Mouse (Mus musculus) spleen, adult 18-20 months (tissue): ENCODE measurements at regions not wholly inside any gene's neighbourhood (a gene's known extent, or its start where the extent isn't known, plus 50 kb on each side); places are given as distances from the start of the nearest gene placed in this dataset.

Experiments
- DNase-seq, 2 experiments: peaks; one replicate each; pipeline ENCODE4 v3.0.0; 2022; ENCODE audit warnings: mixed read lengths in 2 of 2

DNA sequence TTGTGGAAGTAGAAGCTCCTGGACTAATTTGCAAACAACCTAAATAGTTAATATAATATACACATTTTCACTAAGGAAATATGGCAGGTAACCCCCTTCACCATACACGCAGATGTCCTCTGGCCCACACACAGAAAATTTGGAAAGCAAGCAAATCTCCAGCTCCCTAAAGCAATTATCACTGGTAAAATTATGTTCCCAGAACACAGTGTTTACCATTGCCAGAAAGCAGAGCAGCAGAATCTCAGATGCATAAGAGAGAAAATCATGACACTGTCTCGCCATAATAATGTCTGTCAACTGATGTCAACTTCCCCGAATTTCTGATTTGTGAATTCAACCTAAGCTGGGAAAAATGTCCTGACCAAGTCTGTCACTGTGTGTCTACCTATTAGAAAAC, 999.1 kb downstream of the Gsdmc2 start:
- DNase-seq = no peak

DNA sequence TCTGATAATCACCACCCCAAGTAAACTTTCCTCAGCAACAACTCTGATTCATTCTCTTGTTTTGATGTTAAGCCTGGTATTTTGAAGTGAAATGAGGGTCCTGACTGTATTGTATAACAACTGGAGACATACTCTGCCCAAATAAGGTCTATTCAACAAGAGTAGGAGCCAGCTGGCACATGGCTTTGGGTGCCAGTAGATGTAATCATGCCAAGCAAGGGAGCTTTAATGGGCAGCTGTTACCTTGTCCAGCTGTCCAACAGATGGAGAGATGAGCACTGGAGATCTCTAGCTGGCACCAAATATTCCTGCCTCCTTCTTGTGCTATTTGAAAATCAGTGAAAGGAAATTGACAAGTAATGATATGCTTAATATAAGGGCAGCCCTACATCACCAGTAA, 1019.4 kb downstream of the Gsdmc2 start:
- no peak for DNase-seq

DNA sequence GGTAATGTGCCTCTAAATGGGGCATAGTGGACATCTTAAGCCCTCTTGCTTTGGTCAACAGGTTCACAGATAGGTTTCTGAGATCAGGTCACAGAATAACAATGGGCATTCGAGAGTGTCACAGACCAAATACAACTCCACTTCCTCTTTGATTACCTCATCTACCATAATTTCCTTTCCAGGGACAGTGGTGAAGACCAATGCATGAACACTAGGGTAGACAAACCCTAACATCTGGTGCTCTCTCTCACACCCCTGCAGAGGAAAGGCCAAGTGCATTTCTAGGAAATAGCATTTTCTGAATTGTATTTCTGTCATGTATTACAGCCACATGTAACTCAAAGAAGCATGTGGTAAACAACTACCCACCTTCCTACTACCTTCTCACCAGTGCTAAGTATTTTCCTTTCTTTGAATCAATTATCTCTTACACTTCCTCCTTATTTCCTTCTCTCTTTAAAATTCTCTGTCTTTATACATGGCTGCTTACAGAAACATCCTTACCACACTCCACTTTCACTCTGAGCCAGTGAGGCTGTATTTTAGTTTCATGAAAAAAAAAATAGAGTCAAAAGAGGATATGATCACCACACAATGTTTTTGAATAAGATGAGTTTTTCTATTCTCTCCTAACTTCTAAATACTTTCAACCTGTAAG, 1021.0 kb downstream of the Gsdmc2 start:
- no peak for DNase-seq

DNA sequence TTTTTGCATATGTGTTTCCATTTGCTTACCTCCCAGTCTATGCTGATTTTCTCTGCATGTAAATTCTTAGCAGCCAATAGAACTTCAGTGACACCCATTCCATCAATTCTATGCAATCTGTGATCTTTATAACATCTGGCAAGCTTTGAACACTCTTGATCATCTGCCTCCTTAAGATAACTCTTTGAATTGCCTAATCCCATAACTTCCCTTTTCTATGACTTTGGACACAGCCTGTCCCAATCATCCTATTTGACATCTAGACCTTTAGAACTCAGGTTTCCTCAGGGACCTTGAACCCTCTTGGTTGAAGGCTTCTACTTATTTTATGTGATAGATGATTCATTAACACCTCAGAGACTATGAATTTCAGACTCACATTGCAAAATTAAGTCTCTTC, 1022.7 kb downstream of the Gsdmc2 start:
- DNase-seq = no peak

DNA sequence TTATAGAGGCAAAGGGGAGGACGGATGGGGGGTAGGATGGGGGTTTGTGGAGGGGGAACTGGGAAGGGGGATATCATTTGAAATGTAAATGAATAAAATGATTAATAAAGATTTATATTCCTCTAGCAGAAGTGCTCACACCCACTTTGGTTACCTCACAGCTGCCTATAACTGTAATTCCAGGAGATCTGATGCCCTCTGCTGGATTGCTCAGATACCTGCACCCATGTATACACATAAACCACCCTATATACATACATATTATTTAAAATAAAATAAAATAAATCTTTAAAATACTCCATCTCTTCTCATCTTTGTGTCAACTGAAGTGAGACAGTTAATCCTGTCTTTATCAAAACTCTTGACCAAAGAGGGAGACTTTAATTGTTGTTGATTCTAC, 1031.9 kb downstream of the Gsdmc2 start:
- no peak for DNase-seq

DNA sequence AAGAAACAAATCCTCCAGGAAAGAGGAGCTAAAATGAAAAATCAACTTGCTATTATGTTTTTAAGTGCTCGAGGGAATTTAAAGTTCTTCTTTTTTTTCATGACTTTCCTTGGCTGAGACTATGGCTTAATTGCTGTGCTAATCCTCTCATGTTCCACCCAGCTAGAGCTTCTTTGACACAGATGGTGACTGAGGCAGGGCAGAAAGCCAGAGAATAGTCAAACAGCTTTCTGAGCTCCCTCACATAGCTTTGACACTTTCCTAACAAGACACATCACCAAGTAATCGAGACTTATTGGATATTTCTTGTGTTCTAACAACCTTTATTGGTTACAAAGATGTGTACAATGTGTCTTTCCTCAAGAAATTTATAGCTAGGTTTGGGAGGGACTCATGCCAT, 1033.0 kb downstream of the Gsdmc2 start:
- no peak for DNase-seq

DNA sequence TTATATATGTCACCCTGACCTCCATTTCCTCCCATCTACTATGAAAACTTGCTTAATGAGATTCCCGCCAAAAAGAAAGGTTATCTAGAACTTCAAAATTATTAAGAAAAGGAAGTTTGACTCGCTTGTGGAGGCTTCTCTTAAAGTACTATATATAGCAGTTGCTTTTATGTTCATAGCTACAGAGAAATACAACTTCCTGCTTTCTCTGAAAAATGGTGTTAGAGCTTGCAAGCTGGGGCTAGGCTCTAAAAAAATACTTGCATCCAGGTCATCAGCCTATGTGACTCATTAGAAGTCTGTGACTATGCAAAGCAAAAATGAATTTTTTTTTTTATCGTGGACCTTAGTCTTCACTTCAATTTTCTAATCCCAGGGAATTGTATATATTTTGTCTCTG, 1035.7 kb downstream of the Gsdmc2 start:
- DNase-seq = no peak

DNA sequence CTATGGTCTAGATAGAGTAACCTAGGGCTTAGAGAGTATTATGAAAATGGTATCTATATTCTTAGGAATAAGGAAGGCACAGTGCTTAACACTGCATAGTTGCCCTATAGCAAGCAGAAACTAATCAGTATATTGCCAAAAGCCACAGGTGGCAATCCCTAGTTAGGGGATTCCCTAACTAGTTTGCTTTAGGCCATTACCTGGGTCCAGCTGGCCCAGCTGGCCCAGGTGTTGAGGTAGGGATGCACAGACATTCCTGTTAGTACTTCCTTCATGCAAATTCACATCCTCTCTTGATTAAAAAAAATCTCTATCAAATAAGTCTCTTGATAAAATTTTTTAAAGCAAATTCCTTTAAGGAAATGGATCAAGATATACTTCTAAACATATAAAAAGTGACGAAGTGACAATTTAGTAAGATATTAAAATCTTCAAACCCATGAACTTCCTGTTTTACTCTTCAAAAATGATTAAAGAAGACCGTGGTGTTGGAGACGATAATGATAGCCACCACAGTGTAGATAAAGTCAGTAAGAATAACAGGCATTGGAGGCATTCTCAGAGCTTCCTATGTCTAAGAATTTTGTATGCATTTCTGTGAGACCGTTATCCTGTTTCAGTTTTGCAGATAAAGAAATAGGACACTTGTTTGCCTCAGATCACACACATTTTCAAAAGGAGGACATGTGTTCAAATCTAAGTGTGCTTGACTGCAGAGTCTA, 1036.7 kb downstream of the Gsdmc2 start:
- DNase-seq = no peak

DNA sequence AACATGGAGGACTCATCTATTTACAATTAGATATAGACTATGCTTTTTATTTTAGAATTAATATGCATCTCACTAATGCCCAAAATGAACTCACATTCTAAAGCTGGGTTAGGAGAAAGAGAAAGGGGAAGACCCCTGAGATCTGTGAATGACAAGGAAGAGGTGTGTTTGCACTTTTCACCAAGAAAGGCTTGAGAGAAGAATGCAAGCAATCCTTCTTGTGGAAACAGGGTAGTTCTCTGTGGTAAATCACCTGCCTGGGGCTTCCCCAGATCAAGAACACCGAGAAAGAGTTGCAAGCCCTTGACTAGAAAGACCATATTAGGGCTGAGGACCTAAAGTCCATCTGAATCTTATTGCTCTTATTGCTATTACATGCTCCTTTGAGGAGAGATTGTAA, 1037.6 kb downstream of the Gsdmc2 start:
- no peak for DNase-seq

DNA sequence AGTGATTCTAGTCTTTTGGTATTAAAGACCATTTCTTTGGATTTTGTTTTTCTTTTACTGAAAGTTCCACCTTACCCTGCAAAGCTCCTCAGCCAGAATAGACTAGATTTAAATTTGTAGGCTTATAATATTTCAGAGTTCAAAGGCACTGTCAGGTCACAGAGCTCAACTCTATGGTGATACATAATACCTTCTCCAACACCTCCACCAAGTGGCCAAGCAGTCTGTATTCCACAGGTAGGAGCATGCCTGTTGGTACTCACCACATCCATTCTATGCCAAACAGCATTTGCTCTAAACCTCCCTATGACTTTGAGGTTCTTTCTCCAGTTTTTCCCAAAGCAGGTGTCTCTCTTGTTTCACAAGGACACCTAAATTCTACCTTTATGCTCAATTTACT, 1042.2 kb downstream of the Gsdmc2 start:
- DNase-seq = no peak

DNA sequence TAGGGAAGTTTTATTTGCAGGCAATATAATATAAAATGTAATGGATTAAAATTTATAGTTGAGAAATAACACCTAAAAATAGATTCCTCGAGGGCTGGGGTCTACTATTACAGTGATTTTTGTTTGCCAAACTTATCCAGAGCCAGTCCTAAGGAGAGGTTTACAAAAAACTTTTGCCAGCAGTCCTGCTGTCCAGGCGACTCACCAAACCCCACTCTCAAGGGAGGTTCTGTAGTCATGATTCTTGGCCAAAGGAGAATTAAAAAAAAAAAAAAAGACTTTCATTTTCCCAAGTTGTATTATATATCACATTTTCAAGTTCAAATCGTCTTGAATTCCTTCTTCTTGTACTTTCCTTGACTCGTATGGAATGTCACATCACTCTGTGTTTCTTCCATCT, 1046.2 kb downstream of the Gsdmc2 start:
- DNase-seq = no peak

DNA sequence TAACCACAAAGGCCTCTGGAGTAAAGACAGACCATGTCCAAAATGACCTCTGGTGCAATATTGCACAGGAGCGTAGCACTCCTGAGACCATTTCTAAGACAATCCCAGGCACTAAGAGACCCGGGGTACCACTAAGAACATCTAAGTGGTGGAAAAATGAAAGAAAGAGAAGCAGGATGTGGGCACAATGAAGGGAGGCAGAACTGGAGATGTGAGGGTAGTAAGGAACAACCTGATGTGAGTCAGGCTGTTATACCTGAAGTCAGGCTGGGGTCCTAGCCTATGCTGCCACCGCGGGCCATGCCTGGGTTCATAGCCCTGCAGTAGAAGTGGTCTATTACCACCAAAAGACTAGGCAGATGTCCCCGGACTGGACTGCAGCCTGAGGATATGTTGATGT, 1051.4 kb downstream of the Gsdmc2 start:
- DNase-seq = no peak

DNA sequence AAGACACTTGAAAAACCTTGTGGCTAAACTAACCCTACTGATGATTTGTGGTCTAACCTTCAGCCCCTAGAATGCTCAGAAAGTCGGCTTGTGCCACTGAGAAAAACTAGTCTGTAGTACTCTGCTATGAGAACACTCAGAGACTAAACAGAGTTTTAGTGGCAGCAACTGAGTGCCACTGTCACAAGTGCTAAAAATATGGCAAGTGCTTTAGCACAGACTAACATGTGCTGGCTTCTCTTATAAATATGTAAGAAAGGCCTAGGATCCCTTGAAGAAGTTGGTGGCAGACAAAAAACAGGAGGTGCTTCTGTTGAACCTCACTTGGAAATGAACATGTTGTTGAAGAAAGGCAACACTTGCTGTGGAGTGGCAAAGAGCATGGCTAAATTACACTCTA, 1052.9 kb downstream of the Gsdmc2 start:
- DNase-seq = no peak

DNA sequence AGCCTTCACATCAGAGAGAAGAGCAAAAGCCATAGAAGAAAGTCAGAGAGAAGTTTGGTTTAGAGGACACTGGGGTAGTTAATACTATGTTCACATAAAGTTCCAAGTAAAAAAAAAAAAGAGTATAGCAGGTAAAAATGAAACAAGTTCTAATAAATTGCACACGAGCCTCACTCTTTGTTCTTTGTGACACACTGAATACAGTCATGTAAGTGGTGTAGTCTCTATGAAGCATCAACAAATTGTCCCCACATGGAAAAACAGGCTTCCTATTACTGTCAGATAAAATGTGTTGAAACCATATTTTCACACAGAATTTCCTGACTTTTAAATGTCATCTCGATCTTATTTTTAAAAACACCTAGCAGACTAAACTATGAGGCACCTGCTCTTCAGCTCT, 1057.2 kb downstream of the Gsdmc2 start:
- no peak for DNase-seq

DNA sequence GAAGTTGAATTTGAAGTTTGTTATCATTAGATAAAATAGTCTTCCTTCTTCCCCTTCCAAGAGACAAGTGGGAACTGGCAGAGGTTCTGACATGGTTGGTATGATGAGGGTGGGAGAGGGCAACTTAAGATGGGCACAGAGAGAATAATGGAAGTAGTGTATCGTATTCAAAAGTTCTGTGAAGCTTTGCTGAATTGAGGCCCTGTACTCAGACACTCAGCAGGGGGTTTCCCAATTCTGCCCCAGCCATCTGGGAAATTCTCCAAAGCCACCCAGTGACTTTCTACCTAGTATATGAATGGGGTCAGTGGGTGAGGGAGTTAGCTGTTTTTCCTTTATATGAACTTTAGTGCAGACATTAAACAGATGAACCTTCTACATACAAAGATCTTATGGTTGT, 1058.7 kb downstream of the Gsdmc2 start:
- DNase-seq = no peak

DNA sequence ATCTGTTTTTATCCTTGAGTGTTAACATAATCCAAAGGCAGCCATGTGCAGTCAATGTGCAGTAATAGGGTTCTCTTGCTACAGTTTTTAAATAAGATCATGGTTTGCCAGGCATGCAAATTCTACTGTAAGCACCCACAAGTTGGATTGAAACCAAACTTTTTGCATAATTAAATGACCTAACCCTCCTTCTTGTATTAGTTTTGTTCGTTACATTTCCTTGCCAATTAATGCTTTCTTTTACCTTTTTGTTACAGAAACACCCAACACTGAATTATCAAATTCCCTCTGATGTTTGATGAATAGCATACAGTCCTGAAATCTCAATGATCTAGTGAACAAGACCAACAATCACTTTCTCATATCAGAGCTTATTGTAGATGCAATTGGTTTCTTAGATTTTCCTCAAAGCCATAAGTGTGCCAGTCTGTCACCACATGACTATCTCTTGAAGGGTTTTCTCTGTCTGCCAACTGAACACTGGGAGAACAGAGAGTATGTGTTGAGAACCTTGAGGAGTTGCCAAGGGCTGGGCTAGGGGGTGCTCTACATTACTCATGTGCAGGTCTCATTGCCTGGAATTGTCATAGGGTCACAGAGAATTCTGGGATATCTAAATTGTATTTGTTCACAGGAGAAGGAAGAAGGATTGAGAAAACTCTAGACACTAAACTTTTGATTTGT, 1060.4 kb downstream of the Gsdmc2 start:
- DNase-seq = no peak

DNA sequence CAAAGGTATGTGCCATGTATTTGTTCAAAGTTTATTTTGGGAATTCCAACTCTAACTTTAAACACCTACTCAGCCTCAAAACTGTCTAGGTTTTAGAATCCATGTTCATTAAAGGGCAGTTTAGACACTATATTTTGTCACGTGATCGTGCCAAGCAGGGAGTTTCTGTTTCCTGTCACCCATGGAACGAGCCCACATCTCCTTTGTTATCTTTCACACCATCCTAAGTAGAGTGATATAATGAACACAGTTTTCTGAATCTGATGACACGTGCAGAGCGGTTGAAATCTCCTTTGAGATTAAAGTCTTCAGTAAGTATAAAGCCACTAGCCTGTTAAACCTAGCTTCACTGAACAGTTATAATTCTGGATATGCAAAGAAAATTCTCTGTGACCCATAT, 1066.1 kb downstream of the Gsdmc2 start:
- DNase-seq = no peak

DNA sequence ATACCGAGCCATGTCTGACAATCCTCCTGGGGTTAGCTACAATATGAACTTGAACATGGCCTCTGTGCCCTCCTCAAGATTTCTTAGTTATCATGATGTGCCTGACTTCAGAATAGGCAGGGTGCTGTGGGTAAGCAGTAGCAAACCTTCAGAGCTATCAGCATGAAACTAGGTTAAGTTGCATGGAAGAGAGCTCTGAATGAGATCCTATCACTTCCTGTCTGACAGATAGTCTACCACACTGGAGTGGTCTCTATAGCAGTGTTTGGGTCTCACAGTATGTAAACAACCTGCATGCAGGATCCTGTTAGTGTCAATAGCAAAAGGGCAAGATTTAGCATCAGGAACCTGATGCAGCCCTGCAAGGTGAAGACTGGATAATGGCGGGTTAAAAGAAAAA, 1092.3 kb downstream of the Gsdmc2 start:
- no peak for DNase-seq

DNA sequence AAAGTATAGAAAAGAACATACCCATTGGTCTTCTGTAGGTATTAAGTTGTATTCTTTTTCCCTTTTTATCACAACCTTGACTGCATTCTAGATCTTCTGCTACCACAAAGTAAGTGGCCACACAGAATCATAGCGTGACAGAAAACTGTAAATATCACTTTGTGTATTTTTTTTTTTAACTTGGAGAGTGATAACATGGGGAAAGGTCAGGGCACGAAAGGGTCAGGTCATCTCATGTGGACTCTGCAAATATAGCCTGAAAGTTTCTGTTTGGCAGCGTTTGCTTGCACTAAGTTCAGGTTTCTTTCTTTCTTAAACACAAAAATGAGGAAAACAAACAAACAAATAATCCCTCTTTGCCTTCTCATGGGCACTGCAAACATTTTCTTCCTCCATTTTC, 1101.1 kb downstream of the Gsdmc2 start:
- no peak for DNase-seq

DNA sequence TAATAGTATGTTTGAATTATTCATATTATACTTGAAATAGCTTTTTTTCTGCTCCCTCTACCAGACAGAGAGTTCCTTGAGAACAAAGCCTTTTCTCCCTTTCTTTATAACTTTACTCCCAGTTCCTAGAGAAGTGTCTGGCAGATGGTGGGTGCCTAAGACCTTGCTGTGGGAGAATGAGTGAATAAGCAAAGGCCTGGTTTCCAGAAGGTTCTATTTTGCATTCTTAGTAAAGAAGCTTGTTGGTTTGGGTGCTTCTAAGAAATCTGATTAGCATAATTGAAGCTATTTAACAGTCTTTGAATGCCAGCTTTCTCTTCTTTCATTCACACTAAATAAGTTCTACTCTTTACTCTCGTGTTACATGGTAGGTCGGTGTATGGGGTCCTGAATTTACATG, 1104.2 kb downstream of the Gsdmc2 start:
- no peak for DNase-seq

DNA sequence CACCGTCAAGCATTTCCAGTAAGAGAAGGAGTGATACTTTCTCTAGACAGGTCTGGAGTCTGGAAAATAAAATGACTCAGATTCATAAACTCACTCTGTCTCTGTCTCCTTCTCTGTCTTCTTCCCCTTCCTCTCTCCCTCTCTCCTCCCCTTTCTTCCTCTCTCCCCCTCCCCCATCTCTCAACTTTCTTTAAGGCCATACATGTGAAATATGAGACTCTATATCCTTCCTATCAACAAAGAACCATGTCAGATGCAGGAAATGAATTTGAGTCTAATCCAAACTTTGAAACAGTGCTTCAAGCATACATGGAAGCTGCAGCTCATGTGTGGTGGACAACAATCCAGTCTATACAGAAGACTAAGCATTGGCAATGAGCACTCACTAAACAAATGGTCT, 1109.6 kb downstream of the Gsdmc2 start:
- no peak for DNase-seq

DNA sequence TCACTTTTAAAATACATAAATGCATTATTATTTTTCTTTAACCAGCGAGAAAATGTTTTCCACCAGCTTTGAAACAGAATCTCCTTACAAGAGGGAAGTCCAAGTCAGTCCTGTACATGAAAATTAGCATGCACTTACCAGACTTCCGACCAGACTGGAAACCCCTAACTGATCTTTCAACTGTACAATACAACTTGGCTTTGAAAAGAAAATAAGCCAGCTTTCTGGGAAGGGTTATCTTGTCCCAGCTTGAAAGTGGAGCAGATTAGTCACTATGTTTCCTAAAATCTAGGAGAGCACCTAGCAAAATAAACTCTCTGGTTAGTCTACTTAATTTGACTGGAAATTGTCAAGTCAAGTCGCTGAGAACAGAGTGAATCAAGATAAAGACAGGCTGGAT, 1110.1 kb downstream of the Gsdmc2 start:
- no peak for DNase-seq

DNA sequence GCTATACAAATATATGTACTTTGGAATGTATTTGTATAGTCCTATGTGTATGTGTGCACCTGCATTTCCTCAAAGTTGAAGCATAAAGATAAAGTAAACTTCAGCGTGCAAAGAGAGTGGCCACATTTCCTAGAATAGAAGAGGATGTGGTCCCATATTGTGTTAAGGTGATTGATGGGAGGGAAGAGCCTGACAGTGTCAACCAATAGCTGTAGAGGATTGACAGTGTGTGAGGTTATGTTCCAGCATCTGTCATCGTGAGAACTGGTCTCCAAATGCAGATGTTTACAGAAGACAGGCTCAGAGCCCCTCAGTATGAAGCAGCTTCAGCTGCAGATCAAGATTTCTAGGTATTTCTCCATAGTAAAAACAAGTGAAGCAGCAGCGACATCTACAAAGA, 1114.5 kb downstream of the Gsdmc2 start:
- DNase-seq = no peak

DNA sequence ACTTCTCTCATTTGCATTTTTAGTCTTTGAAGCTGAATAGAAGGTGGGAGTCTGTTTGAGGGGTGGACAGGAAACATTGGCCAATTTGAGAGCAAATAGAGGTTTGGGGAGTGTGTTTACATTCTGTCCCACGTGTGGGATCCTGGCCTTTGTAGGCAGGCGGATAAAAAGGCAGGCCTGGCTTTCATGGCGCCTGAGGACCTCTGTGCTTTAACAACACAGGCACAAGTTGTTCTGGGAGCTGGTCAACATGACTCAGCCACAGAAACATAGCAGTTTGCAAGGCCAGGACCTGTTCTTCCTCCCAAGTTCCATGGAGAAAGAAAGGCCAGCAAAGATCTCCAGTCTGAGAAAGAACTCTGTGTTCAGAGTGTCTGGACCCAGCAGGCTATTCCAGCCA, 1130.7 kb downstream of the Gsdmc2 start:
- no peak for DNase-seq
